Mouse (Mus musculus) heart, embryonic 11.5 days (tissue): ENCODE data around the gene Rpl29. TPM values are rescaled to one million over a fixed set of nuclear protein-coding genes. Genes with fewer than 3 reads are reported as not detected.

ENCODE experiments used
- ATAC-seq: fragments of 200-750 bp; cut with Nextera tagmentation; replicated peaks from 2 replicates; pipeline ENCODE4 v1.8.0; 2017; ENCODE audit warnings: moderate library complexity; ENCODE audit not compliant: insufficient number of reproducible peaks, low FRiP score, low TSS enrichment
- H3K27ac ChIP-seq: fragments of 300-500 bp; sonication (generic); 2 replicates; pipeline ENCODE4 v1.5.1; 2014; ENCODE audit warnings: mild to moderate bottlenecking, low read depth, low read length
- H3K27me3 ChIP-seq: fragments of 300-500 bp; sonication (generic); 2 replicates; pipeline ENCODE4 v1.6.1; 2014; ENCODE audit warnings: mild to moderate bottlenecking, low read length, mixed read lengths; ENCODE audit not compliant: control insufficient read depth, insufficient read depth
- H3K36me3 ChIP-seq: fragments of 300-500 bp; sonication (generic); 2 replicates; pipeline ENCODE4 v1.6.1; 2014; ENCODE audit warnings: mild to moderate bottlenecking, low read length, moderate library complexity, mixed read lengths; ENCODE audit not compliant: control insufficient read depth, insufficient read depth
- H3K4me1 ChIP-seq: fragments of 300-500 bp; sonication (generic); 2 replicates; pipeline ENCODE4 v1.6.1; 2014; ENCODE audit warnings: low read length; ENCODE audit not compliant: control insufficient read depth, insufficient read depth
- H3K4me2 ChIP-seq: fragments of 300-500 bp; sonication (generic); 2 replicates; pipeline ENCODE4 v1.6.1; 2014; ENCODE audit warnings: mild to moderate bottlenecking, moderate library complexity
- H3K4me3 ChIP-seq: fragments of 300-500 bp; sonication (generic); 2 replicates; pipeline ENCODE4 v1.5.1; 2014; ENCODE audit warnings: low read depth, low read length
- H3K9ac ChIP-seq: fragments of 300-500 bp; sonication (generic); 2 replicates; pipeline ENCODE4 v1.6.1; 2014; ENCODE audit warnings: mild to moderate bottlenecking, low read depth, low read length, moderate library complexity
- H3K9me3 ChIP-seq: fragments of 300-500 bp; sonication (generic); replicated peaks from 2 replicates; pipeline ENCODE4 v1.6.1; 2016; ENCODE audit warnings: low read length; ENCODE audit not compliant: control insufficient read depth
- WGBS: fragments of 180-500 bp; shearing (Covaris S2); extraction: QIAGEN DNeasy Blood & Tissue Kit; methylation state at CpG from one replicate; pipeline ENCODE4 v1.1.7; 2014; ENCODE audit not compliant: insufficient replicate concordance; 5-methylcytosine and 5-hydroxymethylcytosine counted together
- polyA plus RNA-seq: library from polyadenylated mRNA; unstranded; fragments of >200 nt; fragmentation: Nextera tagmentation; extraction: Ambion mirVana; gene quantifications from 2 replicates; pipeline ENCODE4 v1.2.1, GENCODE M21; 2014

Gene Rpl29
- polyA plus RNA-seq, 1 experiment from 2014 or later, result 851 TPM

GRCm38 (mm10) chr9:106411729-106412128, 17.5 kb upstream of the Rpl29 start:
- Histone ChIP-seq H3K27ac (no peak overlapping the region), H3K4me2 (no peak overlapping the region), H3K4me3 (no peak overlapping the region), H3K9ac (no peak overlapping the region), H3K9me3 (no peaks in the 10 kb centered on the region), H3K27me3 (no peaks in the 10 kb centered on the region), H3K36me3 (no peaks in the 10 kb centered on the region), H3K4me1 (peaks cover 13% of the 10 kb centered on the region)
- 60% methylated on average over 6 of the region's 6 CpGs for WGBS
- ATAC-seq, result no peak

- H3K4me3 ChIP-seq, result no peak overlapping the region
- no peak overlapping the region for H3K4me2 ChIP-seq
- H3K4me1 ChIP-seq, result peaks cover 11% of the 10 kb centered on the region
- H3K9ac ChIP-seq, result no peak overlapping the region
- no peaks in the 10 kb centered on the region for H3K27me3 ChIP-seq
- H3K36me3 ChIP-seq, result no peaks in the 10 kb centered on the region
- ATAC-seq, result no peak
- H3K27ac ChIP-seq, result no peak overlapping the region
- no peaks in the 10 kb centered on the region for H3K9me3 ChIP-seq
- WGBS, result 89% methylated on average over 3 of the region's 3 CpGs
Measured at GRCm38 (mm10) chr9:106412210-106412609, 17.0 kb upstream of the Rpl29 start.

GRCm38 (mm10) chr9:106413606-106414005, 15.6 kb upstream of the Rpl29 start:
- H3K27me3 ChIP-seq, result no peaks in the 10 kb centered on the region
- no peaks in the 10 kb centered on the region for H3K9me3 ChIP-seq
- no peak overlapping the region for H3K4me2 ChIP-seq
- no peak overlapping the region for H3K27ac ChIP-seq
- peaks cover 22% of the 10 kb centered on the region for H3K4me1 ChIP-seq
- no peak for ATAC-seq
- no peak overlapping the region for H3K4me3 ChIP-seq
- no peaks in the 10 kb centered on the region for H3K36me3 ChIP-seq
- no peak overlapping the region for H3K9ac ChIP-seq
- WGBS, result 81% methylated on average over 5 of the region's 5 CpGs

GRCm38 (mm10) chr9:106416826-106417225, 12.4 kb upstream of the Rpl29 start:
- H3K4me1 ChIP-seq, result peaks cover 24% of the 10 kb centered on the region
- 46% methylated on average over 6 of the region's 6 CpGs for WGBS
- H3K27me3 ChIP-seq, result peaks cover 3% of the 10 kb centered on the region; the same call in 1 of the 2 replicates
- no peak overlapping the region for H3K9ac ChIP-seq
- no peaks in the 10 kb centered on the region for H3K36me3 ChIP-seq
- no peak overlapping the region for H3K27ac ChIP-seq
- no peak overlapping the region for H3K4me3 ChIP-seq
- no peak for ATAC-seq
- no peaks in the 10 kb centered on the region for H3K9me3 ChIP-seq
- no peak overlapping the region for H3K4me2 ChIP-seq

GRCm38 (mm10) chr9:106417841-106418625, 11.2 kb upstream of the Rpl29 start:
- H3K4me2 ChIP-seq, result peak overlapping the region; percentile 70
- H3K36me3 ChIP-seq, result no peaks in the 10 kb centered on the region
- H3K9me3 ChIP-seq, result no peaks in the 10 kb centered on the region
- H3K27me3 ChIP-seq, result peaks cover 3% of the 10 kb centered on the region; the same call in 1 of the 2 replicates
- 14% methylated on average over 29 of the region's 29 CpGs for WGBS
- peak overlapping the region; percentile 29 for H3K4me3 ChIP-seq
- peak overlapping the region; percentile 57; the same call in 1 of the 2 replicates for H3K27ac ChIP-seq
- H3K4me1 ChIP-seq, result peaks cover 22% of the 10 kb centered on the region
- peak; percentile 49; the same call in 1 of the 2 replicates for ATAC-seq
- H3K9ac ChIP-seq, result peak overlapping the region; percentile 60; the same call in 1 of the 2 replicates

- Histone ChIP-seq H3K27ac (no peak overlapping the region), H3K36me3 (no peaks in the 10 kb centered on the region), H3K4me1 (peaks cover 22% of the 10 kb centered on the region), H3K4me2 (no peak overlapping the region), H3K9me3 (no peaks in the 10 kb centered on the region), H3K9ac (peak overlapping the region; percentile 16; the same call in 1 of the 2 replicates), H3K4me3 (no peak overlapping the region), H3K27me3 (peaks cover 3% of the 10 kb centered on the region; the same call in 1 of the 2 replicates)
- ATAC-seq, result no peak
- WGBS, result 4% methylated on average over 2 of the region's 2 CpGs
Measured at GRCm38 (mm10) chr9:106420608-106421007, 8.6 kb upstream of the Rpl29 start.

GRCm38 (mm10) chr9:106421033-106421864, 8.0 kb upstream of the Rpl29 start:
- no peak for ATAC-seq
- H3K4me1 ChIP-seq, result peaks cover 22% of the 10 kb centered on the region
- no peak overlapping the region for H3K4me3 ChIP-seq
- peaks cover 3% of the 10 kb centered on the region; the same call in 1 of the 2 replicates for H3K27me3 ChIP-seq
- H3K9ac ChIP-seq, result 0 out of 2 replicates have a peak overlapping the region, but pooled peaks have one; percentile 16
- H3K36me3 ChIP-seq, result no peaks in the 10 kb centered on the region
- WGBS, result 16% methylated on average over 18 of the region's 18 CpGs
- no peaks in the 10 kb centered on the region for H3K9me3 ChIP-seq
- H3K4me2 ChIP-seq, result peak overlapping the region; percentile 43
- no peak overlapping the region for H3K27ac ChIP-seq

- Histone ChIP-seq H3K9me3 (no peaks in the 10 kb centered on the region), H3K27me3 (peaks cover 3% of the 10 kb centered on the region; the same call in 1 of the 2 replicates), H3K27ac (no peak overlapping the region), H3K4me1 (peaks cover 22% of the 10 kb centered on the region), H3K4me3 (no peak overlapping the region), H3K9ac (no peak overlapping the region), H3K36me3 (no peaks in the 10 kb centered on the region), H3K4me2 (peak overlapping the region; percentile 43)
- peak; percentile 39 for ATAC-seq
- 0% methylated on average over 3 of the region's 3 CpGs for WGBS
Measured at GRCm38 (mm10) chr9:106421865-106422160, 7.4 kb upstream of the Rpl29 start.
